Mouse (Mus musculus) heart, postnatal 4 days (tissue): ENCODE measurements around the gene Slc36a4. TPM values are rescaled to one million over a fixed set of nuclear protein-coding genes. Genes with fewer than 3 reads are reported as not detected.

Source experiments
- total RNA-seq, 2 experiments: library from RNA; stranded (reverse); gene quantifications; 2 replicates each; pipeline ENCODE4 v1.2.3; 2021

The Slc36a4 gene
- total RNA-seq, 2 experiments from 2014 or later = 17.1 to 17.3 TPM

Other genes with a start within 250 kb of the Slc36a4 start
- gene Smco4, start 216.3 kb upstream of the Slc36a4 start, total RNA-seq = 10 to 100 TPM; 23.1 to 23.9 TPM
- under 1 TPM in 1 of 2 experiments, not detected in 1; 0.17 TPM for gene Deup1, start 81.8 kb upstream of the Slc36a4 start, total RNA-seq
- gene Mtnr1b, start 164.8 kb downstream of the Slc36a4 start, total RNA-seq = not detected